Comparison of ENCODE assay signal across 9 mouse cellular contexts in the genomic region with DNA sequence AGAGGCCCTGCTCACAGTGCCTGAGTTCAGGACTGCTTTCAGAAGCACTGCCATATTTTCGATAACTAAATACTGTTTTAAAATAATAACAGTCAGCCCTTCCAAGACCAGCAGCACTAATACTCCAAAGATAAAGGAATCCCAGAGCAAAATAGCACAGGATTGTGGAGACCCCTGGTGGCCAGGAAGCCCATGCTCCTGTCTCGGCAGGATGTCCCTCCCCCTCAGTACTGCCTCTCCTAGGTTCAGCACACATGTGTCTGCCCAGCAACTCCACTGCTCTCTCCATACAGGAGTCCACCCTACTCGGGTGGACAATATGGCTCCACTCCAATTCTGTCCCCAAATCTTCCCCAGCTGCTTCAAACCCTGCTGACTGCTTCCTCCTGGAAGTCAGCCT. TPM values are rescaled to one million over a fixed set of nuclear protein-coding genes. Genes with fewer than 3 reads are reported as not detected.
DNase-seq lines count a peak whose midpoint lies in the region; ATAC-seq and TF ChIP-seq lines count a peak whose summit lies in the region.
"Had no signal": no experiment of that assay in that cellular context is flagged by ENCODE, and none has a peak within 500 bp of the region (broad histone marks: within the 10 kb centered on the region; RNA-seq: fewer than 3 reads in every experiment).

No protein-coding gene starts in this region.

- DNase-seq in kidney, adult 9 months = peak; percentile 53
- peak; percentile 52 for DNase-seq in cerebellum, adult 11-12 months
- peak; percentile 78 for DNase-seq in forelimb bud, embryonic 11.5 days (ENCODE audit: low read depth, low spot score)
- DNase-seq in induced T-regulatory cell, adult 2 months (ENCODE audit: low read depth) = peak; percentile 30
- DNase-seq in liver, adult 2 months (ENCODE audit: extremely low read depth, low read depth, low spot score) = no peak
- DNase-seq in thymus, postnatal 36 days = peak; percentile 69 to 71

- WGBS in kidney, embryonic 16.5 days = 18% methylated on average over 3 of the region's 3 CpGs
- 47% methylated on average over 3 of the region's 3 CpGs for WGBS in liver, adult 2 months
- 31% methylated on average over 3 of the region's 3 CpGs for WGBS in neural tube, embryonic 14.5 days

- H3K9ac ChIP-seq in kidney, embryonic 16.5 days (replicated peaks; ENCODE audit: low read length) = no peak overlapping the region
- no peak overlapping the region for H3K9ac ChIP-seq in liver, adult 2 months (ENCODE audit: low read depth, low read length)
- no peak overlapping the region for H3K9ac ChIP-seq in neural tube, embryonic 14.5 days (replicated peaks; ENCODE audit: low read depth, low read length)
- H3K9ac ChIP-seq: midbrain, embryonic 12.5 days had no signal

- no peaks in the 10 kb centered on the region for H3K9me3 ChIP-seq in kidney, embryonic 16.5 days (ENCODE audit: low read length)
- no peaks in the 10 kb centered on the region for H3K9me3 ChIP-seq in neural tube, embryonic 14.5 days (ENCODE audit: control insufficient read depth, low read length)
- H3K9me3 ChIP-seq: midbrain, embryonic 12.5 days had no signal

- peaks cover 26% of the 10 kb centered on the region for H3K36me3 ChIP-seq in kidney, embryonic 16.5 days (ENCODE audit: insufficient read depth, low read length)
- H3K36me3 ChIP-seq in liver, adult 2 months (ENCODE audit: control insufficient read depth, insufficient read depth, low read length) = peaks cover 60% of the 10 kb centered on the region
- H3K36me3 ChIP-seq in neural tube, embryonic 14.5 days (ENCODE audit: control insufficient read depth, insufficient read depth, low read length) = no peaks in the 10 kb centered on the region
- H3K36me3 ChIP-seq: midbrain, embryonic 12.5 days had no signal

- TF ChIP-seq CTCF in liver, adult 2 months (IDR thresholded peaks at IDR 0.05; ENCODE audit: low read depth, low read length) = peak; percentile 65

- no peak for ATAC-seq in kidney, embryonic 16.5 days (ENCODE audit: low FRiP score, low TSS enrichment)
- peak; percentile 60; the same call in 1 of the 2 replicates for ATAC-seq in neural tube, embryonic 14.5 days (ENCODE audit: low read depth)

- no peak overlapping the region for H3K4me3 ChIP-seq in kidney, embryonic 16.5 days (ENCODE audit: low read length)
- H3K4me3 ChIP-seq in liver, adult 2 months (ENCODE audit: insufficient read depth, low read depth, low read length) = no peak overlapping the region
- H3K4me3 ChIP-seq in neural tube, embryonic 14.5 days (ENCODE audit: low read depth, low read length) = no peak overlapping the region
- H3K4me3 ChIP-seq: midbrain, embryonic 12.5 days had no signal

- H3K4me2 ChIP-seq in kidney, embryonic 16.5 days (replicated peaks; ENCODE audit: low read depth, low read length) = no peak overlapping the region
- H3K4me2 ChIP-seq in neural tube, embryonic 14.5 days (ENCODE audit: low read depth, low read length) = no peak overlapping the region
- H3K4me2 ChIP-seq: midbrain, embryonic 12.5 days had no signal

- H3K27me3 ChIP-seq in kidney, embryonic 16.5 days (ENCODE audit: insufficient read depth, low read length) = no peaks in the 10 kb centered on the region
- no peaks in the 10 kb centered on the region for H3K27me3 ChIP-seq in liver, adult 2 months (ENCODE audit: control insufficient read depth, insufficient read depth, low read length)
- no peaks in the 10 kb centered on the region for H3K27me3 ChIP-seq in neural tube, embryonic 14.5 days (ENCODE audit: control insufficient read depth, insufficient read depth, low read length)
- H3K27me3 ChIP-seq: midbrain, embryonic 12.5 days had no signal

- TF ChIP-seq POLR2A in liver, adult 2 months (IDR thresholded peaks at IDR 0.05; ENCODE audit: extremely low read depth, insufficient read depth, low read length) = no peak

- H3K4me1 ChIP-seq in kidney, embryonic 16.5 days (ENCODE audit: insufficient read depth, low read length) = peaks cover 11% of the 10 kb centered on the region
- no peaks in the 10 kb centered on the region; the same call in 1 of the 2 replicates for H3K4me1 ChIP-seq in liver, adult 2 months (ENCODE audit: control insufficient read depth, insufficient read depth, low read length)
- no peaks in the 10 kb centered on the region for H3K4me1 ChIP-seq in neural tube, embryonic 14.5 days (ENCODE audit: control insufficient read depth, insufficient read depth, low read length)
- H3K4me1 ChIP-seq: midbrain, embryonic 12.5 days had no signal

- H3K27ac ChIP-seq in kidney, embryonic 16.5 days (ENCODE audit: low read length) = no peak overlapping the region
- H3K27ac ChIP-seq in liver, adult 2 months (replicated peaks; ENCODE audit: insufficient read depth, low read depth, low read length) = no peak overlapping the region
- H3K27ac ChIP-seq in neural tube, embryonic 14.5 days (ENCODE audit: low read depth, low read length) = no peak overlapping the region
- H3K27ac ChIP-seq: midbrain, embryonic 12.5 days had no signal

- no peaks in the 10 kb centered on the region for H3K79me2 ChIP-seq in liver, adult 2 months (ENCODE audit: control insufficient read depth, insufficient read depth, low read length)

RNA-seq across cellular contexts. Expression of a gene that starts 12.4 kb away (rescaled TPM):
- polyA plus RNA-seq in kidney, embryonic 16.5 days (2015; fragmentation: Nextera tagmentation; extraction: Ambion mirVana) = 64.7 and 71.3 TPM in 2 replicates
- 382 and 424 TPM in 2 replicates for total RNA-seq in liver, adult 2 months (2014; rRNA removed)
- 768 and 871 TPM in 2 replicates for polyA plus RNA-seq in liver, adult 2 months (2012; rRNA removed)
- 3.6 and 5.3 TPM in 2 replicates for polyA plus RNA-seq in neural tube, embryonic 14.5 days (2014; fragmentation: Nextera tagmentation; extraction: Ambion mirVana)

Comparison
In these comparisons a context has a peak if more than half of its experiments do, and no peak if none do; other contexts are left out.
1. RNA of a gene that starts 12.4 kb away (polyA plus RNA-seq): 768 to 871 TPM in liver, adult 2 months and 64.7 to 71.3 TPM in kidney, embryonic 16.5 days; 3.6 to 5.3 TPM in neural tube, embryonic 14.5 days; every median in the first group is over 10 times any median in the second.